Mouse (Mus musculus) intestine, postnatal 0 days (tissue): ENCODE results near the gene Fbxw7. TPM values are rescaled to one million over a fixed set of nuclear protein-coding genes. Genes with fewer than 3 reads are reported as not detected.
A peak's percentile ranks its signal among the peaks of the same experiment; 100 is the strongest.

Experiments
- ATAC-seq: fragments of 200-750 bp; cut with Nextera tagmentation; 2 replicates; pipeline ENCODE4 v1.8.0; 2017; ENCODE audit warnings: mild to moderate bottlenecking, moderate TSS enrichment, moderate library complexity
- H3K27ac ChIP-seq: fragments of 300-500 bp; sonication (generic); 2 replicates; pipeline ENCODE4 v1.5.1; 2014; ENCODE audit warnings: mild to moderate bottlenecking, low read depth, low read length, moderate library complexity
- H3K27me3 ChIP-seq: fragments of 300-500 bp; sonication (generic); replicated peaks from 2 replicates; pipeline ENCODE4 v1.6.1; 2014; ENCODE audit warnings: low read length, mixed read lengths; ENCODE audit not compliant: control insufficient read depth, insufficient read depth
- H3K36me3 ChIP-seq: fragments of 300-500 bp; sonication (generic); 2 replicates; pipeline ENCODE4 v1.6.1; 2014; ENCODE audit warnings: mild to moderate bottlenecking, moderate library complexity; ENCODE audit not compliant: control insufficient read depth, insufficient read depth
- H3K4me1 ChIP-seq: fragments of 300-500 bp; sonication (generic); replicated peaks from 2 replicates; pipeline ENCODE4 v1.6.1; 2014; ENCODE audit warnings: antibody characterized with exemption, low read length, mixed read lengths; ENCODE audit not compliant: control insufficient read depth, insufficient read depth
- H3K4me2 ChIP-seq: fragments of 300-500 bp; sonication (generic); replicated peaks from 2 replicates; pipeline ENCODE4 v1.6.1; 2014; ENCODE audit warnings: low read depth, mild to moderate bottlenecking, moderate library complexity
- H3K4me3 ChIP-seq: fragments of 300-500 bp; sonication (generic); 2 replicates; pipeline ENCODE4 v1.5.1; 2014; ENCODE audit warnings: low read depth, low read length
- H3K9ac ChIP-seq: fragments of 300-500 bp; sonication (generic); 2 replicates; pipeline ENCODE4 v1.6.1; 2014; ENCODE audit warnings: mild to moderate bottlenecking, low read depth, low read length
- H3K9me3 ChIP-seq: fragments of 300-500 bp; sonication (generic); 2 replicates; pipeline ENCODE4 v1.6.1; 2016; ENCODE audit warnings: mixed run types; ENCODE audit not compliant: control insufficient read depth
- CTCF ChIP-seq: sonication (generic); IDR thresholded peaks from 2 replicates; pipeline ENCODE4 v1.5.1; 2016; ENCODE audit warnings: low read depth, mild to moderate bottlenecking, control low read depth, antibody characterized with exemption, moderate library complexity
- whole genome bisulfite sequencing: fragments of 180-500 bp; shearing (Covaris S2); extraction: QIAGEN DNeasy Blood & Tissue Kit; methylation state at CpG from one replicate; pipeline ENCODE4 v1.1.7; 2014; 5-methylcytosine and 5-hydroxymethylcytosine counted together
- polyA plus RNA-seq: library from polyadenylated mRNA; unstranded; fragments of >200 nt; fragmentation: Nextera tagmentation; extraction: Ambion mirVana; gene quantifications from 2 replicates; pipeline ENCODE4 v1.2.1, GENCODE M21; 2015

Gene Fbxw7
- polyA plus RNA-seq, 1 experiment from 2014 or later: 5.7 TPM

DNA sequence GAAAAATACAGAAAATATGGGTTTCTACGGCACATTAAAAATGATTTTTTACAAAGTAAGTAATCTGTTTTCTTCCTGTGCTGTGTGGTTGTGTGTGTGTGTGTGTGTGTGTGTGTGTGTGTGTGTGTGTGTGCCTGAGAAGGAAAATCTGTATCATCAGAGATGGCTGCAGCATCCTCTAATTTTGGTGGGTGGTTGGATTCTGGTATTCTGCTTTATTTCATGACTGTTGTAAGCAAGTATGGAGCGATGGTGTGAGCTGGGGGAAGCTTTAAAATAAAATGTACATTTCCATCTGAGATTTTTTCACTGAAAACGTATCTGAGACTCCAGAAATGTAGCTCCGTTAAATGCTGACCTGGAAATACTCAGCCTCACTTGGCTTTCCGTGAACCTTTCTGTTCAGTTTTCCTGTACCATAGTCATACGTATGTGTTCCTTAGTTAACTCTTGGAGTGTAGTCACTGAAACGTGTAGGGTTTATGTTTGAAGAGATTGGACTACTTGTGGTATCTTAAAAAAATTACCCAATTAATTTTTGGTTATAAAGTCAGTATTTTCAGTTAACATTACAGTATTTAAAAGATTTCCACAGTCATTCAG, 137.6 kb downstream of the Fbxw7 start:
- TF ChIP-seq CTCF: no peak
- H3K27me3 ChIP-seq: no peaks in the 10 kb centered on the region
- ATAC-seq: no peak
- 58% methylated on average over 7 of the region's 7 CpGs for whole genome bisulfite sequencing
- no peak overlapping the region for H3K9ac ChIP-seq
- no peaks in the 10 kb centered on the region for H3K36me3 ChIP-seq
- H3K27ac ChIP-seq: peak overlapping the region; percentile 50; the same call in 1 of the 2 replicates
- no peaks in the 10 kb centered on the region for H3K4me1 ChIP-seq
- H3K4me2 ChIP-seq: peak overlapping the region; percentile 63
- no peaks in the 10 kb centered on the region for H3K9me3 ChIP-seq
- H3K4me3 ChIP-seq: peak overlapping the region; percentile 37

GRCm38 (mm10) chr3:84955011-84955775, 140.1 kb downstream of the Fbxw7 start:
- 0 out of 2 replicates have a peak, but pooled peaks cover 3% of the 10 kb centered on the region for H3K36me3 ChIP-seq
- H3K4me3 ChIP-seq: no peak overlapping the region
- no peaks in the 10 kb centered on the region for H3K9me3 ChIP-seq
- TF ChIP-seq CTCF: no peak
- no peaks in the 10 kb centered on the region for H3K27me3 ChIP-seq
- WGBS: 90% methylated on average over 8 of the region's 8 CpGs
- no peak overlapping the region for H3K27ac ChIP-seq
- H3K9ac ChIP-seq: no peak overlapping the region
- no peak for ATAC-seq
- no peaks in the 10 kb centered on the region for H3K4me1 ChIP-seq
- no peak overlapping the region for H3K4me2 ChIP-seq

GRCm38 (mm10) chr3:84955857-84956256, 140.8 kb downstream of the Fbxw7 start:
- TF ChIP-seq CTCF: 0 out of 2 replicates have a peak, but pooled peaks have one; percentile 3
- Histone ChIP-seq H3K27me3 (no peaks in the 10 kb centered on the region), H3K4me3 (no peak overlapping the region), H3K27ac (no peak overlapping the region), H3K9me3 (no peaks in the 10 kb centered on the region), H3K4me1 (no peaks in the 10 kb centered on the region), H3K9ac (no peak overlapping the region), H3K36me3 (0 out of 2 replicates have a peak, but pooled peaks cover 3% of the 10 kb centered on the region), H3K4me2 (no peak overlapping the region)
- 81% methylated on average over 4 of the region's 4 CpGs for WGBS
- no peak for ATAC-seq

DNA sequence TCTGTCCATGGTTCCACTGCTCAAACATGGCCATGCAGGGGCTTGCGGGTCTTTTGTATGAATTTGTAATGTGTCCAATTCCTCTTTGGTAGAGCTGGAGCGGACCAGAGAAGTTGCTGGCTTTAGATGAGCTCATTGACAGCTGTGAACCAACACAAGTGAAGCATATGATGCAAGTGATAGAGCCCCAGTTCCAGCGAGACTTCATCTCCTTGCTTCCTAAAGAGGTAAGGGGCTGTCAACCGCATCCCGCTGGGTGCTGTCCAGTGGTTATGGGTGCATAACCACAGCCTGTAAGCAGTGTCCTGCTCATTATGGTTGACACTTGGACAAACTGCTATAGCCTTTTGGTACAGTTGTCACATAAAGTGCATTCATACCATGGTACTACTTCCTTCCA, 150.1 kb downstream of the Fbxw7 start:
- Histone ChIP-seq H3K4me3 (no peak overlapping the region), H3K9ac (no peak overlapping the region), H3K27me3 (no peaks in the 10 kb centered on the region), H3K4me2 (no peak overlapping the region), H3K9me3 (no peaks in the 10 kb centered on the region), H3K4me1 (no peaks in the 10 kb centered on the region), H3K27ac (no peak overlapping the region), H3K36me3 (peaks cover 12% of the 10 kb centered on the region)
- no peak for ATAC-seq
- WGBS: 94% methylated on average over 5 of the region's 5 CpGs
- no peak for TF ChIP-seq CTCF

- no peaks in the 10 kb centered on the region for H3K9me3 ChIP-seq
- TF ChIP-seq CTCF: no peak
- no peak overlapping the region for H3K9ac ChIP-seq
- no peaks in the 10 kb centered on the region for H3K27me3 ChIP-seq
- peaks cover 19% of the 10 kb centered on the region for H3K36me3 ChIP-seq
- H3K27ac ChIP-seq: no peak overlapping the region
- 87% methylated on average over 4 of the region's 4 CpGs for WGBS
- no peak overlapping the region for H3K4me3 ChIP-seq
- ATAC-seq: no peak
- no peaks in the 10 kb centered on the region for H3K4me1 ChIP-seq
- no peak overlapping the region for H3K4me2 ChIP-seq
Measured at GRCm38 (mm10) chr3:84967364-84967763, 152.3 kb downstream of the Fbxw7 start.

DNA sequence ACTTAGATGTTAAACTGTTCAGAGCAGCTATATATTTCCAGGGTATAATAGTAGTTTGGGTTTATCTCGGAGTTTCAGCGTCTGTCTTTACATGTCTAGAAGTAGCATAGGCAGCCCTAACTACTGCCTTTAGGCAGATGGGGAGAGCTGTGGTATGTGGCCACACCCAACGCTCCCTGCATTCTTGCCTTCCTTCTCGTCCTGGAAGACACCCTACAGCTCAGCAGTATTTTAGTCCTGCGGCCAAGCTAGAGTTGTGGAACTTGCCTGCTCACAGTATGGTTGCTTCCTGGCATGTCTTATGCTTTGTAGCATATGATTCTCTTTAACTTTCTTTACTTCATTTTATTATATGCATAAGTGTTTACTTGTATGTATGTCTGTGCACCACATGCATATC, 156.5 kb downstream of the Fbxw7 start:
- Histone ChIP-seq H3K27ac (no peak overlapping the region), H3K4me2 (no peak overlapping the region), H3K9ac (no peak overlapping the region), H3K27me3 (no peaks in the 10 kb centered on the region), H3K36me3 (peaks cover 17% of the 10 kb centered on the region), H3K4me1 (no peaks in the 10 kb centered on the region), H3K4me3 (no peak overlapping the region), H3K9me3 (no peaks in the 10 kb centered on the region)
- no peak for ATAC-seq
- 79% methylated on average over 5 of the region's 5 CpGs for WGBS
- TF ChIP-seq CTCF: no peak
